Mouse (Mus musculus): ENCODE results near the gene Wbp2.

DNA sequence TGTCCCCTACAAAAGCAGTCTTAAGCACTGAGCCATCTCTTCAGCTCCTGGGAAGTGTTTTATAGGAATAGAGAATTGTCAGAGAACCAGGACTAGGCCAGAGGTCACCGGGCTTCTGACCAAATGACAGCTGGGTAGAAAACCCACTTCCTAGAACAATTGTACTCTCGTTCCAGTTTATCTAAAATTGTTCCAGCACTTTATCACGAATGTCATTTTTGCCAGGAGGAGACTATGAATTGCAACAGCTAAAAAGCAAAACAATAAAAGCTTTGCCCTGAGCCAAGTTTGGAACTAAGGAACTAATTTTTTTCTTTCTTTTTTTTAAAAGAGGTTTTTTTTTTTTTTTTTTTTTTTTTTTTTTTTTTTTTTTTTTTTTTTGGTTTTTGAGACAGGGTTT, 8.8 kb upstream of the Wbp2 start:
- no peak for TF ChIP-seq CTCF (IDR thresholded peaks at IDR 0.05; ENCODE audit: insufficient read depth, low read depth, low read length)
- no peak for TF ChIP-seq POLR2A (IDR thresholded peaks at IDR 0.05; ENCODE audit: insufficient read depth, low read depth, low read length)

All from olfactory bulb, adult 2 months (tissue).